Mouse (Mus musculus): ENCODE data around the gene Kcnk13. TPM values are rescaled to one million over a fixed set of nuclear protein-coding genes. Genes with fewer than 3 reads are reported as not detected.

Kcnk13 gene
- total RNA-seq, 1 experiment: 0.49 TPM

GRCm38 (mm10) chr12:99923131-99923606 is 41.1 kb upstream of the Kcnk13 start:
- Histone ChIP-seq H3K27ac (ENCODE audit: insufficient read depth, low read depth, low read length, poor library complexity, severe bottlenecking) (no peak overlapping the region), H3K9ac (ENCODE audit: insufficient read depth, low read depth, low read length, poor library complexity, severe bottlenecking) (no peak overlapping the region), H3K36me3 (ENCODE audit: control insufficient read depth, insufficient read depth, low read length, poor library complexity, severe bottlenecking) (peaks cover 8% of the 10 kb centered on the region; the same call in 1 of the 2 replicates), H3K4me3 (ENCODE audit: insufficient read depth in 1 of 2, low read depth in 1 of 2, low read length in 2 of 2, poor library complexity in 1 of 2, severe bottlenecking in 1 of 2) (no peak overlapping the region), H3K4me1 (ENCODE audit: control insufficient read depth in 2 of 2, insufficient read depth in 2 of 2, low read length in 2 of 2, poor library complexity in 1 of 2) (0 out of 4 replicates have a peak, but pooled peaks cover 0 to 3% of the 10 kb centered on the region in 2 experiments), H3K9me3 (ENCODE audit: control insufficient read depth, insufficient read depth, low read depth, low read length) (no peaks in the 10 kb centered on the region)
- no peak for DNase-seq (ENCODE audit: low read depth, low spot score)
- in situ Hi-C loops (cut with MboI; ENCODE audit: low sequenced_read_pairs in 2 of 2, unreplicated experiment in 2 of 2): no loop called here
- TF ChIP-seq ZNF384 (IDR thresholded peaks at IDR 0.05; ENCODE audit: low read depth, low read length): no peak
- TF ChIP-seq CHD2 (IDR thresholded peaks at IDR 0.05; ENCODE audit: low read depth, low read length): no peak
- no peak for TF ChIP-seq HCFC1 (IDR thresholded peaks at IDR 0.05; ENCODE audit: borderline replicate concordance, insufficient read depth, low read length)
- TF ChIP-seq MAFK (IDR thresholded peaks at IDR 0.05; ENCODE audit: insufficient read depth, low read depth, low read length): no peak
- no peak for TF ChIP-seq ZC3H11A (IDR thresholded peaks at IDR 0.05; ENCODE audit: borderline replicate concordance, low read depth, low read length)

GRCm38 (mm10) chr12:99923703-99924102 is 40.6 kb upstream of the Kcnk13 start:
- Histone ChIP-seq H3K4me3 (ENCODE audit: insufficient read depth in 1 of 2, low read depth in 1 of 2, low read length in 2 of 2, poor library complexity in 1 of 2, severe bottlenecking in 1 of 2) (no peak overlapping the region), H3K27ac (ENCODE audit: insufficient read depth, low read depth, low read length, poor library complexity, severe bottlenecking) (no peak overlapping the region), H3K9me3 (ENCODE audit: control insufficient read depth, insufficient read depth, low read depth, low read length) (no peaks in the 10 kb centered on the region), H3K4me1 (ENCODE audit: control insufficient read depth in 2 of 2, insufficient read depth in 2 of 2, low read length in 2 of 2, poor library complexity in 1 of 2) (0 out of 4 replicates have a peak, but pooled peaks cover 0 to 3% of the 10 kb centered on the region in 2 experiments), H3K9ac (ENCODE audit: insufficient read depth, low read depth, low read length, poor library complexity, severe bottlenecking) (no peak overlapping the region), H3K36me3 (ENCODE audit: control insufficient read depth, insufficient read depth, low read length, poor library complexity, severe bottlenecking) (peaks cover 6% of the 10 kb centered on the region; the same call in 1 of the 2 replicates)
- TF ChIP-seq MAFK (IDR thresholded peaks at IDR 0.05; ENCODE audit: insufficient read depth, low read depth, low read length) (no peak), HCFC1 (IDR thresholded peaks at IDR 0.05; ENCODE audit: borderline replicate concordance, insufficient read depth, low read length) (no peak), CHD2 (IDR thresholded peaks at IDR 0.05; ENCODE audit: low read depth, low read length) (no peak), ZNF384 (IDR thresholded peaks at IDR 0.05; ENCODE audit: low read depth, low read length) (no peak)
- in situ Hi-C loops (cut with MboI; ENCODE audit: low sequenced_read_pairs in 2 of 2, unreplicated experiment in 2 of 2): no loop called here
- no peak for DNase-seq (ENCODE audit: low read depth, low spot score)

DNA sequence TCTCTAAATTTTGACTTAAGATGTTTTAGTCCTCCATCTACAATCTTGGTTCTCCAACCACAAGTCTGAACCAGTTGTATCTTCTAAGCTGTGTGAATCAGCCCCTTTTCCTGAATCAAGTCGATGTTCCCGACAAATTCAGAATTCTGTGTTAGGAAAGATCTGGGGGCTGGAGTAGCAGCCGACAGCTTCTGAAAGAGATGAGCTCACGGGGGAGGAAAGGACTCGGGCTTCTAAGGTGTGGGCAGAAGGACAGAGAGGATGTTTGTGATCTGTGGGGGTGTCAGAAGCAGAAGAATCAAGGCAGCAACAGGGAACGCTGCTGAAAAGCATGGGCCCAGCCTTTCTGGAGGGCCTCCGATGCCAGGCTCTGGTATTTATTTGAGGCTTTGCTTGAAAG is 36.0 kb upstream of the Kcnk13 start:
- Histone ChIP-seq H3K4me1 (ENCODE audit: control insufficient read depth in 2 of 2, insufficient read depth in 2 of 2, low read length in 2 of 2, poor library complexity in 1 of 2) (0 out of 4 replicates have a peak, but pooled peaks cover 0 to 3% of the 10 kb centered on the region in 2 experiments), H3K4me3 (ENCODE audit: insufficient read depth in 1 of 2, low read depth in 1 of 2, low read length in 2 of 2, poor library complexity in 1 of 2, severe bottlenecking in 1 of 2) (no peak overlapping the region), H3K9ac (ENCODE audit: insufficient read depth, low read depth, low read length, poor library complexity, severe bottlenecking) (no peak overlapping the region), H3K36me3 (ENCODE audit: control insufficient read depth, insufficient read depth, low read length, poor library complexity, severe bottlenecking) (peaks cover 13% of the 10 kb centered on the region; the same call in 1 of the 2 replicates), H3K27ac (ENCODE audit: insufficient read depth, low read depth, low read length, poor library complexity, severe bottlenecking) (no peak overlapping the region), H3K9me3 (ENCODE audit: control insufficient read depth, insufficient read depth, low read depth, low read length) (no peaks in the 10 kb centered on the region)
- TF ChIP-seq HCFC1 (IDR thresholded peaks at IDR 0.05; ENCODE audit: borderline replicate concordance, insufficient read depth, low read length) (no peak), ZNF384 (IDR thresholded peaks at IDR 0.05; ENCODE audit: low read depth, low read length) (no peak), MAFK (IDR thresholded peaks at IDR 0.05; ENCODE audit: insufficient read depth, low read depth, low read length) (no peak), CHD2 (IDR thresholded peaks at IDR 0.05; ENCODE audit: low read depth, low read length) (no peak), ZC3H11A (IDR thresholded peaks at IDR 0.05; ENCODE audit: borderline replicate concordance, low read depth, low read length) (no peak)
- in situ Hi-C loops (cut with MboI; ENCODE audit: low sequenced_read_pairs in 2 of 2, unreplicated experiment in 2 of 2): no loop called here
- no peak for DNase-seq (ENCODE audit: low read depth, low spot score)

DNA sequence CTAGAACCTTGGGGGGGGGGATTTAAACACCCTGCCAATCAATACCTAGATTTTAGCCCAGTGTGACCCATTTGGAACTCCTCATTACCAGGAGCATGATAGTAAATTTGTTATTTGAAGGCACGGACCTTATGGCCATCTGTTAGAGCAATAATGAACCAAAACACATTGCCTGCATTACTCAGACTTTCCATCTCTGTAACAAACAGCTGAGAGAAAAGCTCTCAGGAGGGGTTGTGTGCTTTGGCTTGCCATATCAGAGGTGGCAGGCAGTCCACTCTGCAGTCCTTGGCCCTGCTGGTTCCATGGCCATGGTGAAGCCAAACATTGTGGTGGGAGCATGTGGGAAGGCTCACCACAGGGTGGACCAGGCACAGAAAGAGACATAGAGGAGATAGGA is 35.1 kb upstream of the Kcnk13 start:
- H3K27ac ChIP-seq (ENCODE audit: insufficient read depth, low read depth, low read length, poor library complexity, severe bottlenecking): no peak overlapping the region
- no peaks in the 10 kb centered on the region for H3K9me3 ChIP-seq (ENCODE audit: control insufficient read depth, insufficient read depth, low read depth, low read length)
- H3K4me1 ChIP-seq (ENCODE audit: control insufficient read depth in 2 of 2, insufficient read depth in 2 of 2, low read length in 2 of 2, poor library complexity in 1 of 2): 0 out of 4 replicates have a peak, but pooled peaks cover 0 to under 1% of the 10 kb centered on the region in 2 experiments
- no peak overlapping the region for H3K4me3 ChIP-seq (ENCODE audit: insufficient read depth in 1 of 2, low read depth in 1 of 2, low read length in 2 of 2, poor library complexity in 1 of 2, severe bottlenecking in 1 of 2)
- no peak for TF ChIP-seq MAFK (IDR thresholded peaks at IDR 0.05; ENCODE audit: insufficient read depth, low read depth, low read length)
- in situ Hi-C loops (cut with MboI; ENCODE audit: low sequenced_read_pairs in 2 of 2, unreplicated experiment in 2 of 2): no loop called here
- DNase-seq (ENCODE audit: low read depth, low spot score): no peak
- peaks cover 13% of the 10 kb centered on the region; the same call in 1 of the 2 replicates for H3K36me3 ChIP-seq (ENCODE audit: control insufficient read depth, insufficient read depth, low read length, poor library complexity, severe bottlenecking)
- no peak overlapping the region for H3K9ac ChIP-seq (ENCODE audit: insufficient read depth, low read depth, low read length, poor library complexity, severe bottlenecking)

DNA sequence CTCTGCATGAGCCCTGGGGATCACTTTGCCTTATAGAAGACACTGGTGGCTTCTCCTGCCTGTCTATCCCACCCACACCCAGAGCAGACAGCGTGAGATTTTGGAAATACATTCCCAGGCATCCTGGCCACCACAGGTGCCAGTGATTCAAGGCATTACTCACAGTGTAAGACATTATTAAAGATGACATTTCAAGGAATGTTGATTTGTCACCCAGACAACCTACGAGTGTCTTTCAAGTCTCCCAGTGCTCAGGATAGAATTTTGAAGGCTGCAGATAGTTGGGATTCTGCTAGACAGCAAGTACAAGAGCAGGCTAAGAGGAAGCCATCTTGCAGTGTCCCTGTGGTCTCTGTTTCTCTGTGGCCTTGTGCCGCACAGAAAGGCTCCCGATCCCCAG is 32.1 kb upstream of the Kcnk13 start:
- no peak for DNase-seq (ENCODE audit: low read depth, low spot score)
- Histone ChIP-seq H3K9ac (ENCODE audit: insufficient read depth, low read depth, low read length, poor library complexity, severe bottlenecking) (no peak overlapping the region), H3K27ac (ENCODE audit: insufficient read depth, low read depth, low read length, poor library complexity, severe bottlenecking) (no peak overlapping the region), H3K4me1 (ENCODE audit: control insufficient read depth in 2 of 2, insufficient read depth in 2 of 2, low read length in 2 of 2, poor library complexity in 1 of 2) (no peaks in the 10 kb centered on the region), H3K9me3 (ENCODE audit: control insufficient read depth, insufficient read depth, low read depth, low read length) (no peaks in the 10 kb centered on the region), H3K4me3 (ENCODE audit: insufficient read depth in 1 of 2, low read depth in 1 of 2, low read length in 2 of 2, poor library complexity in 1 of 2, severe bottlenecking in 1 of 2) (no peak overlapping the region), H3K36me3 (ENCODE audit: control insufficient read depth, insufficient read depth, low read length, poor library complexity, severe bottlenecking) (peaks cover 19% of the 10 kb centered on the region; the same call in 1 of the 2 replicates)
- in situ Hi-C loops (cut with MboI; ENCODE audit: low sequenced_read_pairs in 2 of 2, unreplicated experiment in 2 of 2): no loop called here
- no peak for TF ChIP-seq MAFK (IDR thresholded peaks at IDR 0.05; ENCODE audit: insufficient read depth, low read depth, low read length)
- no peak for TF ChIP-seq HCFC1 (IDR thresholded peaks at IDR 0.05; ENCODE audit: borderline replicate concordance, insufficient read depth, low read length)
- no peak for TF ChIP-seq ZC3H11A (IDR thresholded peaks at IDR 0.05; ENCODE audit: borderline replicate concordance, low read depth, low read length)
- no peak for TF ChIP-seq ZNF384 (IDR thresholded peaks at IDR 0.05; ENCODE audit: low read depth, low read length)
- no peak for TF ChIP-seq CHD2 (IDR thresholded peaks at IDR 0.05; ENCODE audit: low read depth, low read length)
